Mouse (Mus musculus) thymus, postnatal 25 days (tissue): Measurements from ENCODE around the gene Patl1.
"Not testable (repeated sequence)": the region's sequence is repeated elsewhere in the genome, so short reads cannot be mapped to it uniquely, and the experiment has no call there.

Experiments used
- DNase-seq: peaks from one replicate; pipeline ENCODE4 v3.0.0; 2022

Gene Patl1

DNA sequence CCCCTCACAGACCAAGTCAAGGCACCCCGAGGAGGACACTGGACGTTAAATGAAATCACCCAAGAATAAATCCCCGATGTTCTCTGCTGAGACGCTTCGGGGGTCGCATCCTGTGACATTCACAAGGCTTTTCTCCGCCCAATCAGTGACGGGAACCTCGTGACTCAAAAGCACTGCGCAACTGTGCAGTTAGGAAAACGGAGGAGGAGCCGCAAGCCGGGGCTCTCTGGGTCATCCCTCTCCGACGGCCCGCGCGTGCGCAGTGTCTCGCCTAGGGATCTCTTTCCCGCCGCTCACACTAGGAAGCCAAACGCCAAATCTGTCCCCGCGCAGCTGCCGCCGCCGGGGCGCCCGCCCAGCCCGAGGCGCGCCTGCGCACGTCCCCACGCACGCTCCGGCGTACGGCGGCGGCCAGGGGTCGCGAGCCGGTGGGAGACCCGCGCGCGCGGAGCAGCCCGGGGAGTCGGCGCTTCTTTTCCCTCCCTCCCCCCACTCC lies at the start of gene Patl1:
TSS of gene Patl1 (plus strand) at position 363 of the 496 bp plus-strand sequence.
- DNase-seq: peak; percentile 98

GRCm38 (mm10) chr19:11867837-11868236 lies 44.4 kb upstream of the Patl1 start:
- no peak for DNase-seq

GRCm38 (mm10) chr19:11875006-11875405 lies 37.2 kb upstream of the Patl1 start, which contains the start of gene Olfr1419:
Gene Olfr1419, minus strand, starts transcription at chr19:11875106.
- no peak for DNase-seq

DNA sequence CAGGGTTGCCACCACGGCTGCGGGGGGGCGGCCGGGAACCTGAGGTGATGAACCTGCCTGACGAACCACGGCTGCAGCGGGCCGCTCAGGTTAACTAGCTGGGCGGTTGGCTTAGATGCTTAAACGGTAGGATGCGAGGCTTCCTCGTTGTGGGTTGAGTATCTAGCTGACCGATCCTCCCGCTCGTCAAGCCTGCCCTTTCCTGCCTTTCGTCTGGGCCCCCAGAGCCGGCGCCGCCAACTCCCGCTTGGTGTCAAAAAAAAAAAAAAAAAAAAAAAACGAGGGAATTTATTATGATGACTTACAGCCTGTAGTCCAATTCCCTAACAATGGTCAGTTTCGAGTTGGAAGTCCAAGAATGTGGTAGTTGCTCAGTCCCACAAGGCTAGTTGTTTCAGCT lies 33.8 kb upstream of the Patl1 start:
- not testable (repeated sequence) for DNase-seq

GRCm38 (mm10) chr19:11886265-11886664 lies 25.9 kb upstream of the Patl1 start, which contains the start of gene Olfr1420:
Gene Olfr1420, plus strand, starts transcription at chr19:11886565.
- no peak for DNase-seq

DNA sequence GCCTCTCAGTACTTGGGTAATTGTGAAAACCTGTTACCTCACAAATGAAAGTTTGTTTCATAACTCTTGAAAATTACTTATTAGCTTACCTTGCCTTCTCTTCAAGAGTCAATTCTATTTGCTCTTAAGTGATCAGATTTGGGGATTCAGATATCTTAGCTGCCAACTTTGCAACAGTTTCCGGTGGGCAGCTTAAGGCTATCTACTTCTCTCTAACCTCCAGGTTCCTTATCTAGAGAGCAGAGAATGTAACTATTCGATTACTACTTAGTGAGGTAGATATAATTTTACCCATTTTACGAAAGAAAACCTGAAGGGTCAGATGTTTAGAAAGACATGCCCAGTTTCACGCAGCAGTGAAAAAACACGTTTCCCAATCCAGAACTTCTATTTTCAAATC lies 1.2 kb upstream of the Patl1 start:
- DNase-seq: no peak

- DNase-seq: no peak
Measured at GRCm38 (mm10) chr19:11911603-11912002, 596 bp upstream of the Patl1 start.

GRCm38 (mm10) chr19:11912533-11913121 lies 428 bp downstream of the Patl1 start:
- peak; percentile 46 for DNase-seq

DNA sequence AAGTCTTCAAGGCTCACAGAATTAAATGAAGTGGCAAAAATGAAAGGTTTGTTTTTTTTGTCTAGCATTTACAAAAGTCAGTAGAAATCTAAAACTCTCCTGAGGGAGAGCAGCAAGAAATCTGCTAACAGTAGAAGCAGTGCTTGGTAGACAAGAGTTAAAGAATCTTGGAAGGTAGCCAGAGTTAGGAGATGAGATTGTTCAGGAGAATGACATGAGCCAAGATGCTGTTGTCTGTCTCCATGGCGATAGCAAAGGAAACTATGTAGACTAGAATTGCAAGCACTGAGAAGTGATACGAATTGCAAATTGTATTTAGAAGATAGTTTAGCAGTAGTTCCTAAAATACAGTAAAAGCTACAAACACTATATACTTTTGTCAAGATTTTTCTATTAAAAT lies 3.6 kb downstream of the Patl1 start:
- no peak for DNase-seq

- DNase-seq: no peak
Measured at GRCm38 (mm10) chr19:11922068-11922467, 9.9 kb downstream of the Patl1 start.

GRCm38 (mm10) chr19:11922515-11922914 lies 10.3 kb downstream of the Patl1 start:
- DNase-seq: not testable (repeated sequence)

DNA sequence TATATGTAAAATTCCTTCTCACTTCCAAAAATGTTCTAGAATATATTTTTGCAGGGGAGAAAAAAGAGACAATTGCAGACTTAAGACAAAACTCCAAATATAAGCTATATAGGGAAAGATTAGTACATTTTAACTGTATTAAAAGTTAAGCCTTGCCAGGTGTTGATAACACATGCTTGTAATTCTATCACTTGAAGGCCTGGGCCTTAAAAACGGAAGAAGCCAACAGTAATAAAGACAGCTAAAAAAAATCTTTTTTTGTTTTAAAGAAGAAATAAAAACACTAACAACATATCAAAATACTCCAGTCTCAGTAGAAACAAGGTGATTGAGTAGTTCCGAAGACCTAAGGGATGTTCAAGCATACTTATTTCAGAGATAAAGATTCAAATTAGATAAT lies 14.2 kb downstream of the Patl1 start:
- no peak for DNase-seq

- DNase-seq: no peak
Measured at GRCm38 (mm10) chr19:11928025-11928748, 16.0 kb downstream of the Patl1 start.

- DNase-seq: not testable (repeated sequence)
Measured at GRCm38 (mm10) chr19:11946460-11946859, 34.3 kb downstream of the Patl1 start.

GRCm38 (mm10) chr19:11949878-11950277 lies 37.7 kb downstream of the Patl1 start:
- no peak for DNase-seq

DNA sequence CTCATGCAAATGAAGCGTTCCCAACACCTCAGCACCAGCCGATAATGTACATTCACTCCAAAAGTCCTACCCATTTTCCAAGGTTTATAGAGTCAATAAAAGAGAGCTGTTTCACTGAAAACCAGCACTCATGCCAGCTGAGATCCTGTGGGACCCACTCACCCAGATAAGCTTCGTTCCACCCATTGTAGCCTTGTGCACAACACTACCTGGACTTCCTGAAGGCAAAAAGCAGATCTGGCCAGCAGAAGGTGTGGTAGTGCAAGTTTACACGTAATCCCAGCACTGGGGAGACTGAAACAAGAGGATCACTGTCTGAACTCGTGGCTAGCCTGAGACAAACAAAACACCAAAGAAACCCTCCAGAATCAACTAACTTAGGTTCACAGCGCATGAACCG lies 38.5 kb downstream of the Patl1 start:
- no peak for DNase-seq

DNA sequence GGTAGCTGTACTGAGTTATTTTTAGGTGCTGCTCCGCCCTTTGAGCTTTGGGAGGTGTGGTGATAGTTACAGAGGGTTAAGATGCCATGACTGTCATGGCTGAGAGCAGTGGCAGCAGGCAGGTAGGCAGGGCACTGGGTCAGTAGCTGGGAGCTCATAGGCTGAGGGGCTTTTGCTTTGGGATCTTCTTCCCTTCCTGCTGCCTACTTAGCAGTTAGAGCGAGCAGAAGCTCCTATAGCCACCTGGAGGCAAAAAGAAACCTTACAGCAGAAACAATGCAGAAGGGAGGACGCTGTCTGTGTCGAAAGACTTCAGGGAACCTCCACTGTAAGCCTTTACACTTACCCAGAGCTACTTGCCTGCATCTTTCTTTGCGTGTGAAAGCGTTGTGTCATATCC lies 42.0 kb downstream of the Patl1 start:
- no peak for DNase-seq

DNA sequence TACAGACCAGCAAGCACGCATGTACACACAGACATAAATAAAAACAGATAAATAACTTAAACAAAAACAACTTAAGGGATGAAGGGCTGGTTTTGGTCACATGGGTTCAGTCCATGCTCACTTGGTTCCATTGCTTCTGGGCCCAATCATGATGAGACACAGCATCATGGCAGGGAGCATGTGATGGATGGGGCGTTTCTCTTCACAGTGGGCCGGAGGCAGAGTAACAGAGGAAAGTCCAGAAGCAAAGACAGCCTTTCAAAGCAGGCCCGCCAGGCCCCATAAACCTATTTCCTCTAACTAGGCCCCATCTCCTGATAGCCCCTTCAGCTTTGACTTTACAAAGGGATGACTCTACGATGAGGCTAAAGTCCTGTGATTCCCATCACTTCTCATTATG lies 44.4 kb downstream of the Patl1 start:
- DNase-seq: no peak

DNA sequence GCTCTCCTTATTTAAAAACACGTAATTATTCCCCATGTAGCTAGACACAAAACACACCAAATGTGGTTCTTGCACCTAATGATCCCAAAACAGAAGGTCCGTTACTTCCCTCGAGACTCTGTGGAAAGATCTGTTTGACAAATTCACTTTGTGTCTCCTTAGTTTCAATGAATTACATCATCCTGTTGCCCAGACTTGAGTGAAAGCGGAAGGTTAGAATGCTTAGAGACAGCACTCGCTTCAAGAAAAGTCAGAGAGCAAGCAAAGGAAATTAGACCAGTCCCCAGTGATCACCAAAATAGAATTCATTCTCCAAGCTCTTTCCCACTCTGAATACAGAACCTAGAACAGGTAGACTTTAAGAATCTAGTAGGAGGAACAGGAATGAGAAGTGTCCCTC lies 45.2 kb downstream of the Patl1 start:
- DNase-seq: no peak

- no peak for DNase-seq
Measured at GRCm38 (mm10) chr19:11957846-11958245, 45.6 kb downstream of the Patl1 start.

- no peak for DNase-seq
Measured at GRCm38 (mm10) chr19:11964266-11964665, 52.1 kb downstream of the Patl1 start.

GRCm38 (mm10) chr19:11965023-11965942 lies 53.1 kb downstream of the Patl1 start, which contains the start of gene Osbp:
Gene Osbp, plus strand, starts transcription at chr19:11965941.
- DNase-seq: peak; percentile 98

- peak; percentile 52 for DNase-seq
Measured at GRCm38 (mm10) chr19:11966201-11966636, 54.0 kb downstream of the Patl1 start.
